Mouse (Mus musculus) midbrain, embryonic 11.5 days (tissue): ENCODE measurements around the gene Cald1. TPM values are rescaled to one million over a fixed set of nuclear protein-coding genes. Genes with fewer than 3 reads are reported as not detected.

Experiments used
- ATAC-seq: fragments of 200-750 bp; cut with Nextera tagmentation; 2 replicates; pipeline ENCODE4 v1.8.0; 2017; ENCODE audit warnings: moderate TSS enrichment, moderate library complexity; ENCODE audit not compliant: low FRiP score
- DNase-seq: peaks from one replicate; pipeline ENCODE4 v3.0.0; 2015; ENCODE audit warnings: low spot score; ENCODE audit errors: missing footprints
- H3K27ac ChIP-seq: fragments of 300-500 bp; sonication (generic); 2 replicates; pipeline ENCODE4 v1.5.1; 2014; ENCODE audit warnings: low read depth, low read length
- H3K27me3 ChIP-seq: fragments of 300-500 bp; sonication (generic); 2 replicates; pipeline ENCODE4 v1.6.1; 2014; ENCODE audit warnings: mild to moderate bottlenecking, low read length, moderate library complexity, mixed read lengths; ENCODE audit not compliant: control insufficient read depth, insufficient read depth
- H3K36me3 ChIP-seq: fragments of 300-500 bp; sonication (generic); 2 replicates; pipeline ENCODE4 v1.6.1; 2014; ENCODE audit warnings: mild to moderate bottlenecking, low read length, moderate library complexity, mixed read lengths; ENCODE audit not compliant: control insufficient read depth, insufficient read depth
- H3K4me1 ChIP-seq: fragments of 300-500 bp; sonication (generic); 2 replicates; pipeline ENCODE4 v1.6.1; 2014; ENCODE audit warnings: low read length; ENCODE audit not compliant: control insufficient read depth, insufficient read depth
- H3K4me2 ChIP-seq: fragments of 300-500 bp; sonication (generic); 2 replicates; pipeline ENCODE4 v1.6.1; 2014; ENCODE audit warnings: mild to moderate bottlenecking, moderate library complexity
- H3K4me3 ChIP-seq: fragments of 300-500 bp; sonication (generic); 2 replicates; pipeline ENCODE4 v1.5.1; 2014; ENCODE audit warnings: low read depth, low read length
- H3K9ac ChIP-seq: fragments of 300-500 bp; sonication (generic); 2 replicates; pipeline ENCODE4 v1.6.1; 2014; ENCODE audit warnings: low read length
- H3K9me3 ChIP-seq: fragments of 300-500 bp; sonication (generic); 2 replicates; pipeline ENCODE4 v1.6.1; 2016; ENCODE audit warnings: low read length; ENCODE audit not compliant: control insufficient read depth
- WGBS: fragments of 180-500 bp; shearing (Covaris S2); extraction: QIAGEN DNeasy Blood & Tissue Kit; methylation state at CpG from one replicate; pipeline ENCODE4 v1.1.7; 2014; 5-methylcytosine and 5-hydroxymethylcytosine counted together
- polyA plus RNA-seq: library from polyadenylated mRNA; unstranded; fragments of >200 nt; fragmentation: Nextera tagmentation; extraction: Ambion mirVana; gene quantifications from 2 replicates; pipeline ENCODE4 v1.2.1, GENCODE M21; 2014

The Cald1 gene
- polyA plus RNA-seq, 1 experiment from 2014 or later: 134 TPM

GRCm38 (mm10) chr6:34725660-34726059, 127.4 kb downstream of the Cald1 start:
- Histone ChIP-seq H3K27ac (no peak overlapping the region), H3K27me3 (no peaks in the 10 kb centered on the region), H3K9me3 (no peaks in the 10 kb centered on the region; the same call in 1 of the 2 replicates), H3K9ac (no peak overlapping the region), H3K36me3 (no peaks in the 10 kb centered on the region), H3K4me1 (no peaks in the 10 kb centered on the region), H3K4me2 (no peak overlapping the region), H3K4me3 (no peak overlapping the region)
- ATAC-seq (no peak), DNase-seq (no peak)
- 81% methylated on average over 1 of the region's 1 CpGs for WGBS

DNA sequence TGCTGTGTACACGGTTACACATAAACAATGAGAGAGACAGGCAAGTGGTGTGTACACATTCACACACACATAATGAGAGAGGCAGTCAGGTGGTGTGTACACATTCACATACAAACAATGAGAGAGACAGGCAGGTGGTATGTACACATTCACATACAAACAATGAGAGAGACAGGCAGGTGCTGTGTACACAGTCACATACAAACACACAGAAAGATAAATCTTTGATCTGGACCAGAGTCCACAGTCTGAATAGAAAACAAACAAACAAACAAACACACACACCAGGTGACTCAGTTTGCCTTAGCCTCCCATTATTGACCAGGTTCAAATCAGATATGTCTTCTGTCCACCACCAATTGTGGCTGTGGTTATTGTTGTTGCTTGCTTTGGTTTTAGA, 127.8 kb downstream of the Cald1 start:
- Histone ChIP-seq H3K4me1 (no peaks in the 10 kb centered on the region), H3K9me3 (no peaks in the 10 kb centered on the region; the same call in 1 of the 2 replicates), H3K4me3 (no peak overlapping the region), H3K36me3 (no peaks in the 10 kb centered on the region), H3K27ac (no peak overlapping the region), H3K4me2 (no peak overlapping the region), H3K9ac (no peak overlapping the region), H3K27me3 (no peaks in the 10 kb centered on the region)
- WGBS: 40% methylated on average over 1 of the region's 1 CpGs
- DNase-seq (no peak), ATAC-seq (no peak)

DNA sequence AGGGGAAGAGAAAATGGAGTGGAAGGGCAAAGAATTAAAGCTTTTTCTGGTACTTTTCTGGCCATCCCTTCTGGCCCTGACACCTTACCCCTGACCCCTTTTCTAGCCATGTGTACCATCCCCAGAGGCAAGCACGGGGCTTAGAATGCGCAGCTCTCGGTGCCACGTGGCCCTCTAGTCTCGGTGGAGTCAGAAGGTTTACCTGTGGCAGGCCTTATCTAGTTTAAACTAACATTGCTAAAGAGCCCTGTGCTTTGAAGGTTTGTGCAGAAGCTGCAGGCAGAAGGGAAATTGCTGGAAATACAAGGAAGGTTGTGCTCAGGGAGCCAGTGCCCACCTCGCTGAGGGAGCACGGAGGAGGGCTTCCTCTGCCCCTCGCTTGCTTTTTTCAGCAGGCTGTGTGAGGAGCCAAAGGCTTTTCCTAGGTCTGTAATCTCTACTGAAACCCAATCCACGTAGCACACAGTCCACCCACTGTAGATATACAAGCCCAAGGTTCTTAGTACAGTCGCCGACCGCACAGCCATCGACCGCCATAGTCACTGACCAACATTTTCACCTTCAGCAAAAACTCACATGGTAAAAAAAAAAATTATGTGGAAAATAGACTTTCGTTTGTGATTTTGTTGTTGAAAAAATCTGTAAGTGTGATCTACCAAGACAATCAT, 129.2 kb downstream of the Cald1 start:
- ATAC-seq: no peak
- no peak overlapping the region for H3K4me3 ChIP-seq
- 91% methylated on average over 15 of the region's 15 CpGs for WGBS
- H3K4me2 ChIP-seq: no peak overlapping the region
- H3K36me3 ChIP-seq: no peaks in the 10 kb centered on the region
- H3K27me3 ChIP-seq: no peaks in the 10 kb centered on the region
- no peak overlapping the region for H3K27ac ChIP-seq
- no peaks in the 10 kb centered on the region; the same call in 1 of the 2 replicates for H3K9me3 ChIP-seq
- no peak overlapping the region for H3K9ac ChIP-seq
- no peaks in the 10 kb centered on the region for H3K4me1 ChIP-seq
- no peak for DNase-seq

DNA sequence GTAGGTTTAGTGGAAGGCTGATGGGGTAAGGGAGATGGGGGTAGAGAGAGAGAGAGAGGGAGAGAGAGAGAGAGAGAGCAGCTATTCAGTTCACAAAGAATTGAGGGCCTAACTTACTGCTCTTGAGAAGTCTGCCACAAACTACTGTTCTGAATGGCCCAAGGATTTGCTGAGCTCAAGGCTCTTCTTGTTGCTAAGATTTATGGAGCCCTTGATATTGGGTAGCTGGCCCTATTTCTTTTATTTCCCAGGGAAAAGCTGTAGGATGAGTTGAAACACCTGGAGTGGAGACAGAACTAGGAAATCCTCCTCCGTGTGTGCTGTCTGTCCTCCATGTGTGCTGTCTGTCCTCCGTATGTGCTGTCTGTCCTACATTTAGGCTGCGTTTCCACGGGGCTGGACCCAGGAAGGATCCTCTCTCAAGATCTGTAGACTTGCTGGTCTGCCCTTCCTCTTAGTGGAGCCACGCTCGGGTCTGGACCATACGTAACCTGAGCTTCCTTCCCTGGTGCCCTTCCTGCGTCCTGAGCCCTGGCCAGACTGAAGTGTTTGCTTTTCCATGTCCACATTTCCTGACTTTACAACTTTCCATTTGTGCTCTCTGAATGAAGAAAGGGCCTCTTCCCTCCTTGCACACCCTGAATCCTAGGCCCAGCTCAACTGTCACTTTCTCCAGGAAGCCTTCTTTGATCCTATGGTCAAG, 131.3 kb downstream of the Cald1 start:
- WGBS: 81% methylated on average over 8 of the region's 8 CpGs
- DNase-seq: no peak

GRCm38 (mm10) chr6:34731007-34731406, 132.7 kb downstream of the Cald1 start:
- WGBS: 83% methylated on average over 6 of the region's 6 CpGs
- H3K27ac ChIP-seq: no peak overlapping the region
- no peak for ATAC-seq
- no peak for DNase-seq
- no peak overlapping the region for H3K4me2 ChIP-seq
- no peaks in the 10 kb centered on the region for H3K9me3 ChIP-seq
- no peaks in the 10 kb centered on the region for H3K4me1 ChIP-seq
- no peaks in the 10 kb centered on the region for H3K27me3 ChIP-seq
- H3K4me3 ChIP-seq: no peak overlapping the region
- no peaks in the 10 kb centered on the region for H3K36me3 ChIP-seq
- H3K9ac ChIP-seq: no peak overlapping the region

More for the DNA sequence above, 131.3 kb downstream of the Cald1 start:
- Histone ChIP-seq H3K4me1 (no peaks in the 10 kb centered on the region), H3K9me3 (no peaks in the 10 kb centered on the region), H3K27me3 (no peaks in the 10 kb centered on the region), H3K9ac (no peak overlapping the region), H3K4me2 (no peak overlapping the region), H3K4me3 (no peak overlapping the region), H3K36me3 (no peaks in the 10 kb centered on the region), H3K27ac (no peak overlapping the region)
- ATAC-seq: no peak

- Histone ChIP-seq H3K4me3 (no peak overlapping the region), H3K9ac (no peak overlapping the region), H3K27ac (no peak overlapping the region), H3K4me2 (no peak overlapping the region), H3K27me3 (no peaks in the 10 kb centered on the region), H3K36me3 (no peaks in the 10 kb centered on the region), H3K4me1 (no peaks in the 10 kb centered on the region), H3K9me3 (no peaks in the 10 kb centered on the region)
- no peak for DNase-seq
- no peak for ATAC-seq
- WGBS: 83% methylated on average over 9 of the region's 9 CpGs
These were observed 133.2 kb downstream of the Cald1 start for GRCm38 (mm10) chr6:34731529-34731928.

- Histone ChIP-seq H3K4me1 (no peaks in the 10 kb centered on the region), H3K4me3 (no peak overlapping the region), H3K27me3 (no peaks in the 10 kb centered on the region), H3K4me2 (no peak overlapping the region), H3K9me3 (no peaks in the 10 kb centered on the region), H3K9ac (no peak overlapping the region), H3K27ac (no peak overlapping the region), H3K36me3 (no peaks in the 10 kb centered on the region)
- WGBS: 86% methylated on average over 13 of the region's 13 CpGs
- no peak for DNase-seq
- no peak for ATAC-seq
These were observed 136.8 kb downstream of the Cald1 start for GRCm38 (mm10) chr6:34734940-34735695.

- H3K4me2 ChIP-seq: no peak overlapping the region
- DNase-seq (no peak), ATAC-seq (no peak)
- 77% methylated on average over 2 of the region's 2 CpGs for WGBS
- H3K36me3 ChIP-seq: no peaks in the 10 kb centered on the region
- no peak overlapping the region for H3K27ac ChIP-seq
- no peaks in the 10 kb centered on the region for H3K27me3 ChIP-seq
- no peak overlapping the region for H3K4me3 ChIP-seq
- H3K4me1 ChIP-seq: no peaks in the 10 kb centered on the region
- no peaks in the 10 kb centered on the region for H3K9me3 ChIP-seq
- no peak overlapping the region for H3K9ac ChIP-seq
These were observed 138.6 kb downstream of the Cald1 start for GRCm38 (mm10) chr6:34736934-34737333.

DNA sequence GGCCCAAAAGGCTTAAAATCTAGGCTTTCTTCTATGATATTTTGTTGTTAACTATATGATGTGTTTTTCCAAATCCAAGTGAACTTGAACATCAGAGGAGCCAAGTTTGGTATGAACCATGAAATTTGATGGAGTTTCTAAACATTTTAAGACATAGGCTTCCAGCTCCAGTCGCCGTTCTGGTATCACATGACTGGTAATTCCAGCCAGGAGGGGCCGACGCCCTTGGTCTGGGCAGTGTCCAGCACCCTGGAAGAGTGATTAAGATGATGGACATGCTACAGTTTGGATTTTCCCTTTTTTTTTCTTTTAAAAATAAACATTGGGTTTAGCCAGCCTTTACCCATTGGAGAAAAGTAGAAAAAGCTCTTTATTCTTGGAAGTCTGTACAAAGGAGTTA, 145.6 kb downstream of the Cald1 start:
- H3K4me2 ChIP-seq: no peak overlapping the region
- no peak for ATAC-seq
- DNase-seq: no peak
- H3K27ac ChIP-seq: no peak overlapping the region
- no peak overlapping the region for H3K9ac ChIP-seq
- H3K36me3 ChIP-seq: no peaks in the 10 kb centered on the region
- H3K4me1 ChIP-seq: no peaks in the 10 kb centered on the region
- 88% methylated on average over 4 of the region's 4 CpGs for WGBS
- H3K4me3 ChIP-seq: no peak overlapping the region
- no peaks in the 10 kb centered on the region for H3K27me3 ChIP-seq
- no peaks in the 10 kb centered on the region for H3K9me3 ChIP-seq
